Mouse (Mus musculus) common myeloid progenitor, adult 5-6 weeks (primary cell): Measurements from ENCODE around the gene Rab10. TPM values are rescaled to one million over a fixed set of nuclear protein-coding genes. Genes with fewer than 3 reads are reported as not detected.
"Not testable (repeated sequence)": the region's sequence is repeated elsewhere in the genome, so short reads cannot be mapped to it uniquely, and the experiment has no call there.

Source experiments
- ATAC-seq: replicated peaks from 2 replicates; pipeline ENCODE4 v1.8.0; 2016; ENCODE audit warnings: low read depth, mild to moderate bottlenecking, moderate TSS enrichment, inconsistent platforms; ENCODE audit not compliant: poor library complexity, severe bottlenecking
- total RNA-seq: library from RNA; stranded (forward); fragments of 200-1000, 187-1606 nt; gene quantifications from 2 replicates; pipeline ENCODE4 v1.2.3, GENCODE M21; 2017

Rab10 gene
- total RNA-seq, 1 experiment from 2014 or later: 138 TPM

- no peak for ATAC-seq
Measured at GRCm38 (mm10) chr12:3305238-3305637, 4.5 kb downstream of the Rab10 start.

- not testable (repeated sequence) for ATAC-seq
Measured at GRCm38 (mm10) chr12:3297622-3298021, 12.1 kb downstream of the Rab10 start.

GRCm38 (mm10) chr12:3296056-3296455 lies 13.7 kb downstream of the Rab10 start:
- ATAC-seq: 0 out of 2 replicates have a peak, but pooled peaks have one; percentile 50

- no peak for ATAC-seq
Measured at GRCm38 (mm10) chr12:3291849-3292248, 17.9 kb downstream of the Rab10 start.

GRCm38 (mm10) chr12:3291038-3291437 lies 18.7 kb downstream of the Rab10 start:
- ATAC-seq: peak; percentile 86

- no peak for ATAC-seq
Measured at GRCm38 (mm10) chr12:3288440-3288839, 21.3 kb downstream of the Rab10 start.

- peak; percentile 14; the same call in 1 of the 2 replicates for ATAC-seq
Measured at GRCm38 (mm10) chr12:3285919-3286318, 23.9 kb downstream of the Rab10 start.

- peak; percentile 68 for ATAC-seq
Measured at GRCm38 (mm10) chr12:3285377-3285776, 24.4 kb downstream of the Rab10 start.

- ATAC-seq: no peak
Measured at GRCm38 (mm10) chr12:3284463-3284862, 25.3 kb downstream of the Rab10 start.

GRCm38 (mm10) chr12:3283829-3284440 lies 25.8 kb downstream of the Rab10 start:
- peak; percentile 18; the same call in 1 of the 2 replicates for ATAC-seq

GRCm38 (mm10) chr12:3282954-3283353 lies 26.8 kb downstream of the Rab10 start:
- ATAC-seq: no peak

GRCm38 (mm10) chr12:3282520-3282919 lies 27.2 kb downstream of the Rab10 start:
- no peak for ATAC-seq

- peak; percentile 42; the same call in 1 of the 2 replicates for ATAC-seq
Measured at GRCm38 (mm10) chr12:3278880-3279339, 30.9 kb downstream of the Rab10 start.

GRCm38 (mm10) chr12:3270818-3271217 lies 39.0 kb downstream of the Rab10 start:
- no peak for ATAC-seq

GRCm38 (mm10) chr12:3267397-3267796 lies 42.4 kb downstream of the Rab10 start:
- no peak for ATAC-seq

GRCm38 (mm10) chr12:3265188-3265587 lies 44.6 kb downstream of the Rab10 start:
- ATAC-seq: no peak

GRCm38 (mm10) chr12:3264449-3264848 lies 45.3 kb downstream of the Rab10 start:
- peak; percentile 52; the same call in 1 of the 2 replicates for ATAC-seq

GRCm38 (mm10) chr12:3261596-3261995 lies 48.2 kb downstream of the Rab10 start:
- ATAC-seq: no peak

- no peak for ATAC-seq
Measured at GRCm38 (mm10) chr12:3255966-3256365, 53.8 kb downstream of the Rab10 start.

GRCm38 (mm10) chr12:3255435-3255834 lies 54.3 kb downstream of the Rab10 start:
- peak; percentile 25; the same call in 1 of the 2 replicates for ATAC-seq

- no peak for ATAC-seq
Measured at GRCm38 (mm10) chr12:3253591-3253990, 56.2 kb downstream of the Rab10 start.

GRCm38 (mm10) chr12:3246091-3246490 lies 63.7 kb downstream of the Rab10 start:
- no peak for ATAC-seq
